Mouse (Mus musculus) embryo, embryonic 9.5 days (tissue): ENCODE results near the gene Icos.

Source experiments
- DNase-seq: peaks from one replicate; pipeline ENCODE4 v3.0.0-alpha.2; 2017; ENCODE audit errors: extremely low spot score

Icos gene

DNA sequence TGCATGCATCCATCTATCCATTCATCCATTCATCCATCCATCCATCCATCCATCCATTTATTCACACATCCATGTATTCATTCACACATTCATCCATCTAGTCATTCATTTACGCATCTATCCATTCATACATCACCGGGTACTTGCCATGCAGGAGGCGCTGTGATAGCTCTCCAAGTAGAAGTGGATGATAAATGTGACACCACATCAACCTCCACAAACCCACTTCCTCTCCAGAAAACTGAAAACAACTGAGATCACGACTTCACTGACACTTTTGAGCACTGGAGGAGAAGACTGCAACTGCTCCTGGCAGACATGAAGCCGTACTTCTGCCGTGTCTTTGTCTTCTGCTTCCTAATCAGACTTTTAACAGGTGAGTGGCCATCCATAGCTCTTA, at the start of gene Icos:
Gene Icos (plus strand): TSS at position 287 of the 400 bp plus-strand sequence.
- no peak for DNase-seq

DNA sequence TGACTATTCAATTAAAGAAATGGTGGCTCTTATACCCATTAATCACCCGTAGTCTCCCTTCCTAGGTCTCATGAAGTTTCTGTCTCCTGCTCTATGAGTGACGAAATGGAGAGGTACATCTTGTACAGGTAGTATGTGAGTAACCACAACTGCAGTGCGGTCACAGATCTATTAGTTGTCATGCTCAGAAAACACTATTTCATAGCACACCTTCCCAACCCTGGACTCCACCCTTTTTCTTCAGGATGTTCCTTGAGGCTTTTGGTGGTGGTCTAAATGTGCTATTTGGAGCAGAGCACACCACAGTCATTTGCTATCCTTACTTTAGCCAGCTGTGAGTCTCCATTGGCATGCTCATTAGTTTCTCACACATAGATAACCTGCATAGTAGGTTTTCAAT, 48.7 kb upstream of the Icos start:
- no peak for DNase-seq

DNA sequence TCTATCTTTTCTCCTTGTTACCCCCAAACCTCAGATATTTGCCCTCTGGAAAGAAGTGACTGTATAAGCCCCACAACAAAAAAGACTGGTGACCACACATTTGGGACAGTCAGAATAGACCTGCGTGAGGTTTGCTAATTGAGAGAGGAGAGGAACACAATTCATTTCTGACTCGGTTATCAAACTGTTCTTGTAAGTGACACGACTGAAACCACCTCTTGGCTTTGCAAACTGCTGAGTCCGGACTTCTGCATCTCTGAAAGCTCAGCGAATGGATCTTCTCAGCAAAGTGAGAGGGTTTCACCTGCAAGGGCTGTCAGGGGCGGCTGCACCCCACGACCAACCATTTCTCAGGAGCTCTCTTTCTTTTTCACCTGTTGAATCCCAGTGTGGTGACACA, 47.3 kb upstream of the Icos start:
- no peak for DNase-seq

DNA sequence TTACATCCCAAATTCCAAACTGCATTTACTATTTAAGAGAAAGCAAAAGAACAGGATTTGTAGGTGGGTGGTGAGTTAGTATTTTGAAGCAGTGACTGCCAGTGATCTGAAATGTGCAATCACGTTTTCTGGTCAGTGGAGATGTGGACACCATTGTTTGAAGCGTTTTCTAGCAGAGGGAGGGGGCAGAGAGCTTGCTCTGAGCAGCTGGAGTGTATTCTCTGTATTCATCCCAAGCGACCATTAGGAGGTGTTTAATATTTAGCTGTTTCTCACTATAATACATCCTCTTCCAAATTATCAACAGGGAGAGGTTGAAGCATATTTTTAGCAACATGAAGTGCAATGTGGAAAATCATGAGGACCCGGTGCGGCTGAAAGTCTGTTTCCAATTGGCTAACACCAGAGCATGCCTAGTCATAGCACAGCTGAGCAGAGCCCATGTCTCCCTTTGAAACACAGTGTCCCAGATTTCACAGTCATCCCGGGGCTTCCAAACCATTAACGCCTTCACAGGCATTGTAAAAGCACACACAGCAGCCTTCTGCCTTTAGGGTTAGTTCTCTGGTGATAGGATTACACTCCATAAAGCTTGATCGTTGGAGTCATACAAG, 41.7 kb upstream of the Icos start:
- no peak for DNase-seq

DNA sequence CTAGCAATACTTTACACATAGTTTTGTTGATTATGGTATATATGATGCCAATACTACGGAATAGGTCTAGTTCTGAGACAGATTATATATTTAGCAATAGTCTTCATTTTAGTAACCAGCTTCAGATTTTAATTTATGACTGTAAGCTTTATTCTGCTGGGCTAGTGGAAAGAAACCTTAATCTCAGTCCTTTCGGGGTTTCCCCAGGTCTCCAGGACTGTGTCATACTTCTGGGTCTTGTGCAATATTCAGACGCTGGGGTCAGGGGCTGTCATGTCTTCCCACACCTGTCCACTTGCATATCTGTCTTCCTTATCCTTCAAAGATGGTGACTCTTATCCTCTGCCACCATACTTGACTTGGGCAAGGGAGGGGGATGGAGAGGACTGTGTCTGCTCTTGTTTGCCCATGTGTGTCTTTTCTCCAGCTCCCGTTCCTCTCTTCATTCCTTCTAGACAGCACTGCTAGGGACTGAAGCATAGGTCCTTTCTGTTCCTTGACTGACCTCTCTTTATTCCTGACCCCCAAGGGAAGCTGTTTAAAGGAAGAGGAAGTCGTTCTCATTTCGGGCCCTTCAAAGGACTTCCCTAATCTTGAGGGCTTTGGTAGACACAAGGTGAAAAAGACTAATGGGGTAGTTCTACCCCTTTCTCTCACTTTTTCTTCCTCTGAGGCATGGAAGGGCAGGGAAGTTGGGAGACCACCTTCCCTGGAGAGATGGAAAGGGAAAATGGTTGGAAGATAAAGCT, 40.6 kb upstream of the Icos start:
- DNase-seq = no peak

DNA sequence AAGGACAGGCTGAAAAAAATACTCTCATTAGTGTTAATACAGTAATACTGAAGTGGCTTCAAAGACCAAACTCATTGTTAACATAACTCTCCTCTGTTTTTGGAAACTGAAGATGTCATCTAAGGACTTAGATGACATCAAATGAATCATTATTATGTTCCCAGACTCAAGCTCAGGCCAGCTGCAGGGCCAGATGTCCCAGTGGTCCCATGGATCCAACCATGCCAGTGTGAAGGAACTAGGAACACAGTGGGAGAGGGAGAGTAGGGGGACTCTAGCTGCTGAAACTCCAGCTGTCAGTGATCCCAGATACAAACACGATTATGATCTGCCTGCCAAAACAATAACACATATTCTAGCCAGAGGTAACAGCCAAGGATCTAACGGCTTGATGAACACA, 39.5 kb upstream of the Icos start:
- DNase-seq = no peak

DNA sequence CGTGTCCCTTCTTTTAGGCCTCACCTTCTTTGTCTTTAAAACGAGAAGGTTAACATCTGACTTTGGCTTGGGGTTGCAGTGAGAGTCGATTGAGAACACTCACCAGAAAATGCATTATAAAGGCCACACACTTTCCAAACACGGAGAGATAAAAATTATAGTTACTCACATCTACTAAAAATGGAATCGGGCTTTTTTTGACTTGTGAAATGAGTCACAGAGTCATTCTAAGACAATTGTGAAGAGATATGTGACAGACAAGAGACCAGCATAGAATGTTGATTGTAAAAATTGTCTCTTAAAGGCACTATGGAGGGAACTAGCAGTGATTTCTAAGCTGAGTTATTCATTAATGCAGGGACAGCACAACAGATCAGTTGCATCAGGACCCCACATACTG, 38.8 kb upstream of the Icos start:
- DNase-seq = no peak

DNA sequence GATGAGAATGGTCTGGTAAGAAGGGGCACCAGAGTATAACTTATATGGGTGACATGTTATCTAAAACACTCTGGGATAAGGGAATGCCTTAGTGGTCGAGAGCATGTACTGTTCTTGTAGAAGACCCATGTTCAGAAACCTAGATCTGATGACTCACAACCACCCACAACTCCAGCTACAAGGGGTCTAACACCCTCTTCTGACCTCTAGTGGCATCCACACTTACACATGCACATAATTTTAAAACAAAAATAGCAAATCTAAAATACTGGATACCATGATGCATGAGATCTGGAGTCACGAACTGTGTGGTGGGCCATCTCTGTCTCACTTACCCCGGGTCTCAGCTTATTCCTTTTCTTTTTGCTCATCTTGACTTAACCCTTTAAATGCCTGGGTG, 37.7 kb upstream of the Icos start:
- DNase-seq = no peak

DNA sequence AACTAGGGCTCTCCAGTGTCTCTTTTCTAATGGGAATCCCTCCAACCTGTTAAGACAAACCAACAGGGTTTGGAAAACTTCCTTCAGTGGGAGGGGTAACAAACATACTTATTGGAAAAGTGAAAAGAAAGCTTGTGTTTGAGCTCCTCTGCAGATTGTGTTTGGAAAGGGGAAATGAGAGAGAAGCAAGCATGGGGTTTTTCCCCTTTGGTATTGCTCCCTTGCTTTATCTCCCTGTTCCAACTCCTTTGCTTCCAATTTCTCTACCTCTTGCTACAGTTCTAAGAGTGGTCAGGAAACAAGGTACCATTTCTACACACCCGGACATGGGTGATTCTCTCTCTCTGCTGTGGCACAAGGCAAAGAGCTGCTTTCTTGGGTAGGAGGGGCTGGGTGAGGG, 37.1 kb upstream of the Icos start:
- no peak for DNase-seq

DNA sequence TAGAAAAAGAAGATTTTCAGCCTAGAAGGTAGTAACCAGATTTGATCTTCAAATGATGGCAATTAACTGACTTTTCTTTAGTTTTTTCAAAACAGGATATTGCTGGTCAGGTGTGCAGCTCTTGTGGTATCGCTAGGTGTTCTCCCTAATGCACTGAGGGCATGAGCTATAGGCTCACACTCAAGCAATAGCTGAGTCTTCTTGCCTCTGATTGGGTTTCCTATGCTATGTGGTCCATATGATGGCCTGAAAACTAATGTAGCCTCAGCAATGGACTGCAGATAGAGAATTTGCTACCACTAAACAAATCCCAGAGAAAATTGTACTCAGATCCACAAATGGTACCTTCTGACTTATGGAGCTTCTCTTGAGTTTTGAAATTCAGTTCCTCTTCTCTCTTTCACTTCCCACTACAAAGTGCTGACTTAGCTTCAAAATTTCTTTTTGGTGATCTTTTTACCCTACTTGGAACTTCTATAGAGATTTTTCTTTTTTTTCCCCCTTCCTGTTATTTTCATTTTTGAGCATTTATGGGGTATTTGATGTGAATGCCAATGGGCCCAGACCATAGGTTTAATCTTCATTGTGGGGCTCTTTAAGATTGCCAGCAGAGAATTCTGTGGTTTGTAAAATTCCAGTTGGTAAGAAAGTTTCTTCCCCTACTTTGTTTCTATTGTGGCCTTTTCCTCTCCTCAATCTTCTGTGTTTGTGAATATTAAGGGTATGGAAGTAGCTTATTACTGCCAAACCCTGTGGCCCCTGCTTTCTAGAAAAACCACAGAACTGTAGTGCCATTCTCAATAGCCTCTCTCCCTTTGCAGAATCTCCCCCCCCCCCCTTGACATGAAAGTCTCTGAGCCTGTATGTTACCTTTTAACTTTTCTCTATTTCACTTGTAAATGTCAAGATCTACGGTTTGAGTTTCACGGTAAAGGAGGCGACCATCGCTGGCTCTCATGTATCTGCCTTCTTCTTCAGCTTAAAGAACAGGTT, 36.4 kb upstream of the Icos start:
- DNase-seq = no peak

DNA sequence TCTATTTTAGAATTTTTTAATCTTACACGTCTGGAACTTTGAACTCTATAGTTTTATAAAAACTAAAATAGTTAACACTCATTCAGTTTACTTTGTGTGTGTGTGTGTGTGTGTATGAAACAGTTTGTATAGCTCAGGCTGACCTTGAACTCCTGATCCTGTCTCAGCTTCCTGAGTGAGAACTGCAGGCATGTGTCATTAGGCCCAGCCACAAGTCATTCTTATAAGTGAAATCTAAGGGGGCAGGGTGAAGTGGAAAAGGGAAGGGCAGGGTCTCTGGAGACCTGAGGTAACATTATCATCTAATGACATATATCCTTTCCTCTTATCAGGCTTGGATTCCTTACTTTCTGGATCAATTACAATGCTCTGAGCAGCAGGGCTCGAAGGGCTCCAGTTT, 34.8 kb upstream of the Icos start:
- no peak for DNase-seq

DNA sequence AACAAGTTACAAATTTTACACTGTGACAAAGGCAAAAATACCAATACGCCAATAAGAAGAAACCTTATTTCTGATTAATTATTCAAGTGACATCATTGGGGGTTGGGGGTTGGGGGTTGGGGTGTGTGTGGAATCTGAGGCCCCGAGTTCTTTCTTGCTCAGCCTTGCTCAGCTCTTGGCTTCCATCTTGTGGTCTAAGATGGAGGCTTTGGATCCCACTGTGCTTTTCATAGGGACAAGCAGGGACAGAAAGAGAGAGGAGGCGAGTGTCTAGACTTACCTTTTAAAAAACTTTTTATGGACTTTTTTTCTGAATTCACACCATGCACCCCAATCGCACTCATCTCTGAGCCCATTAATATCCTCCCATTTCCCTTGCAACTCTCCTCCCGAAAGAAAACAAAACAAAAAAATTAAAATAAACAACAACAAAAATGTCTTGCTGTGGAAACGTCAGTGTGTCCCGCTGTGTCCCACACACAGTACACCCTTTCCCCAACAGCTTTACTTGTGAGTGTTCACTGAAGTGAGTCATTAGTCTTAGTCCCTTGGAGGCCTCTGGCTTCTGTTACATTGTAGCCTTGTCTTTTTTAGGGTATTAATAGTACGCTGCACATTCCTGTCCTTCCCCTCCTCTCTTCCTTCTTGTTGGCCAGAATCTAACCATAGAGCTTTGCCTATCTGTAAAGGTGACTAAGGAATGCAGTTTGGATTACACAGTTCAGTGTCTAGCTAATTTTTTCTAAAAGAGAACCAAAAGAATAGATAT, 31.9 kb upstream of the Icos start:
- no peak for DNase-seq

DNA sequence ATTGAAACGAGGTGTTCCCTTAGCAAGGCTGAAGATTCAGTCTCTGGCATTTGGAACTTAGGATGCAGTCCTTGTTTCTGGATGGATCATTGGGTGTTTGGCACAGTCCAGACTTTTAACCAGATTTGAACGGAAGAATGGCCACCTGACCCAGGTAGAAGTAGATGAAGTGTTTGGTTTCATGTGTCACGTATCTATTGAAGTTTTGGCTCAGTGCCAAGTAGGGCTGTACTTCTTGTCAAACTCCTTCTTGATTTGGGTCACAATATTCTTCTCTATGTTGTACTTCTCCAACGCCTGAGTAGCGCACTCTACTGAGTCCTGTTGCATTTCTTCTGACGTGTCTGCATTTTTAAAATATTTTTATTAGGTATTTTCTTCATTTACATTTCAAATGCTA, 29.6 kb upstream of the Icos start:
- no peak for DNase-seq

DNA sequence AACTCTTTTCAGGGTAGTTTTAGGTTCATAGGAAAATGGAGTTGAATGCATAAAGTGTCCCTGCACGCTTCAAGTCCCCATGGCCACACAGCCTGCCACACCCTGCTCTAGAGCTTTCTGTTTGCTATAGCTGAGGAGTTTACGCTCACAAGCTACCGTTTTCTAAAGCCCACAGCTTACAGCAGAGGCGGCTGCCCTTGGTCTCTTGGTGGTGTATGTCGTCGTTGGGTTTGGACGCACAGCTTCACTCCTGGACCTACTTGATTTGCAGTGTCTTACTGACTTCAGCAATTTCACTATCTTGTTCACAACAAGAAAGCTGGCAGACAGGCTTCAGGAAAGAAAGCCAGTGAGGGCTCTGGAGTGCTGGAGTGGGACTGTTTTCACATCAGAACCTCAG, 24.8 kb upstream of the Icos start:
- no peak for DNase-seq

DNA sequence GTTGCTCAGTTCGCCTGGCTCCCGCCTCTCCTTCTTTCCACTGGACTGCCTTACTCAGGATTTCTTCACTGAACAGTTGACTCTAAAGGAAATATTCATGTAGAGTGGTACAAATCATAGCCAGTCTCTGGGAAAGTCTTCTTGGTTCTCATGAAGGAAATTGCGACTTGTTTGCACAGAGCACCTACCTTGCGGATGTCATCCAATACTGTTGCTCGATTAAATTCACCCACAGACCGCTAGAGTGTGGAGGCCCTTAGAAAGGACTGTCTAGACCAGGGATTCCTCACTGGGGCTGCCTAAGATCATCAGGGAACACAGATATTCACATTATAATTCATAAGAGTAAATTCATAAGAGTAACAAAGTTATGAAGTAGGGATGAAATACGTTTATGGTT, 24.0 kb upstream of the Icos start:
- DNase-seq = no peak

DNA sequence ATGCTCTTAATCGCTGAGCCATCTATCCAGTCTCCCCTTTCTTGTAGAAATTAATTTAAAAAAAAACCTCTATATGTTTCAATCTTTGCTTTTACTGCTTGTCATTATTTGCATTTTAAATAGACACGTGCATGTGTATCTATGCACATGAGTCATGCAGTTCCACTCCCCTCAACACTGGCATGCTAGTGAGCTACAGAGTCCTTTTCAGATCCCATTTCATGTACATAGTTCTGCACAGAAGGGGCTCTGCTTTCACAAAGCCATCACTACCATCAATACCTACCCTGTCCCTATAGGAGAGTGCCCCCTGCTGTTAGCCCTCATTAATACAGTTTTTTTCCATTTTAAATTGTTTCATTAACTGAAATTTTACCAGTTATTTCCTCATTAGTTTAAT, 23.0 kb upstream of the Icos start:
- peak; percentile 12 for DNase-seq

DNA sequence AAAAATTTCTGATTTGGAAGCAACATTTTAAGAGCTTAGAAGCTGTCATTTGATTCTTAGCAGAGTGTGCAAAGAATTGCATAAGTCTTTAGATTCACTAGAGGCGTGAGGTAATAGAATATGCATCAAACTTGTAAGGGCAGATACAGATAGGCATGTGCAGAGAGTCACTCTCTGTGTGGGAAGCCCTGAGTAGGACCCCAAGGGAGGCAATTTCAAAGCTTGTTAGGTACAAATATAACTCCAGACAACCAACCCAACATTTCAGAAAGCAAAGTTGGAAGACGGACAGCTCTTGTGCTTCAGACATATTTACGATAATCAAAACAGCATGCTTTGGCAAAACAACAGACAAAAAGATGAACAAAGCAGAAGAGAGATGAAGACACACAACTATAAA, 22.5 kb upstream of the Icos start:
- DNase-seq = no peak

DNA sequence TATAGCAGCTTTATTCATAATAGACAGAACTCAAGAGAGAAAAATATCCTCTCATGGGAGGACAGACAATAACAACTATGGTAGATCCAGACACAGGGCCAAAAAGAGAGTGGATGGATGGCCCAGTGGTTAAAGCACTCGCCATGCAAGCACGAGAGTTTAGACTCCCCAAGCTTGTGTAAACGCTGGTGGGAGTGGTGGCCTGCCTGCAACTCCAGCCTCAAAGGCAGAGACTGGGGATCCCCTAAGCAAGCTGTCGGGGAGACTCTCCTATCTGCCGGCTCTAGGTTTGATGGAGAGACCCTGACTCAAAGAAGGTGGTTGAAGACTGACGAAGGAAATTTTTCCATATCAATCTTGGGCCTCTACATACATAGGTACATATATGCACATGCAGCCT, 21.5 kb upstream of the Icos start:
- no peak for DNase-seq

DNA sequence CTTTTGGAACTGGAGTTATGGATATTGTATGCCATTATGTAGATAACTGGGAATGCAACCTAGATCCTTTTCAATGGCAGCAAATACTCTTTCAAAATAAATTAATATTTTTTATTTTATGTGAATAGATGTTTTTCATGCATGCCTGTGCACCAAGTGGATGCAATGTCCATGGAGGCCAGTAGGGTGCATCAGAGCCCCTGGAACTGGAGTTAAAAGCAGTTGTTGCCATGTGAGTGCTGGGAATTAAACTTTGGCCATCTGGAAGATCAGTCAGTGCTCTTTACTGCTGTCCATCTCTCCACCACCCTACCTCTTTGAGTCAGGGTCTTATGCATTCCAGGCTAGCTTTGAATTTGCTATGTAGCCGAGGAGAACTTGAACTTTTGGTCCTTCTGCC, 19.4 kb upstream of the Icos start:
- DNase-seq = no peak

DNA sequence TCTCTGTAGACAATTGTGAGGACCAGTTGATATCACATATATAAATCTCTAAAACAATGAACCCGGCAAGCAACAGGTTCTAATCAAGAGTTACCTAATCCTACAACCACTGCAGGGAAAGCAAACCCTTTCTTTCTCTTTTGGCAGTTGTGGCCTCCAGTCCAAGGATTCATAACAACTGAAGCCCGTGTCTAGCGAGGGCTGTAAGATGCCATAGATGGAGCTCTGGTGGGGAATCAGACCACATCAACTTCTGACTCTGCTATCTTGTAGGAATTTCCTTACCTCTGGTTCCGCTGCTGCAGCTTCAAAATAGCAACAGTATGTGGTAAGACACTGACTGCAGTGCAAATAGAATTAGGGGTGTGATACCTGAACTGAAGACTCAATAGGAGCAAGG, 18.5 kb upstream of the Icos start:
- no peak for DNase-seq

DNA sequence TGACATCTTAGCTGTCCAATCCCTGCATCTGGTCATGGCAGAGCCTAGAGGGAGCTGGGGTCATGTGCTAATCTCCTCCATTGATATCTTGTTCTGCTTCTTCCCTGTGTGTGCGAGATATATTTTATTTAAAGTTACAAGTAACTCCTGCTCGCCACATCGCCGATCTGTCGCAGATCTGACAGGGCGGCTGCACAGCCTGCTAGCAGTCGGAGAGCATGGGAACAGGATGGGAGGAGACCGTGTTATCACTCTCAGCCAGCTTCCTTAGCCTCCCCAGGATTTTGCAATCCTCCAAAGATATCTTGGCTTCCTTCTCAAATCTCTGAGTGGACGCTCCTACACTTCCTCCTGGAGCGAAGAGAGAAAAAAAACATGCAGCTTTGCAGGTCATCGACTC, 17.3 kb upstream of the Icos start:
- DNase-seq = no peak

DNA sequence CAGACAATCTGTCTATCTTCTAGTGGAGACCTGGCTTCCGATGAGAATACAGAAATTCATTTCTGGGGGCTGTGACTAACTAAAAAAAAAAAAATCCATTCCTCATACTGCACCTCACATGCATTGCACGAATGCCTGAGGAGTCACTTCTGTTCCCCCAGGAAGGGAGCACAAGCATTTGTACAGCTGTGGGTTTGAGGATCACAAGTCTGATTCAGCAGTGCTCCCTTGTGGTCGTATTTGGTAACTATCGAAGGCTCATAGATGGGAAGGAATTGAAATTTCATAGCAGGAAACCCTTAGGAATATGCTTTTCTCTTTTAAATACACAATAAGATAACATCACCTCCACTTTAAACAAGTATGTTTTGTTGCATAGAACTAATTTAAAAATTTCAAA, 16.6 kb upstream of the Icos start:
- peak; percentile 34 for DNase-seq
